Mouse (Mus musculus): ENCODE results near the gene C7.

Gene C7

GRCm38 (mm10) chr15:4973355-4973754 lies 90.2 kb downstream of the C7 start:
- DNase-seq = no peak

All from kidney, postnatal 14 days (tissue).